Mouse (Mus musculus): Measurements from ENCODE around the gene Rassf10. TPM values are rescaled to one million over a fixed set of nuclear protein-coding genes. Genes with fewer than 3 reads are reported as not detected.

Rassf10 gene
- polyA plus RNA-seq (2015; fragmentation: Nextera tagmentation; extraction: Ambion mirVana): 0.99 and 1.1 TPM in 2 replicates

DNA sequence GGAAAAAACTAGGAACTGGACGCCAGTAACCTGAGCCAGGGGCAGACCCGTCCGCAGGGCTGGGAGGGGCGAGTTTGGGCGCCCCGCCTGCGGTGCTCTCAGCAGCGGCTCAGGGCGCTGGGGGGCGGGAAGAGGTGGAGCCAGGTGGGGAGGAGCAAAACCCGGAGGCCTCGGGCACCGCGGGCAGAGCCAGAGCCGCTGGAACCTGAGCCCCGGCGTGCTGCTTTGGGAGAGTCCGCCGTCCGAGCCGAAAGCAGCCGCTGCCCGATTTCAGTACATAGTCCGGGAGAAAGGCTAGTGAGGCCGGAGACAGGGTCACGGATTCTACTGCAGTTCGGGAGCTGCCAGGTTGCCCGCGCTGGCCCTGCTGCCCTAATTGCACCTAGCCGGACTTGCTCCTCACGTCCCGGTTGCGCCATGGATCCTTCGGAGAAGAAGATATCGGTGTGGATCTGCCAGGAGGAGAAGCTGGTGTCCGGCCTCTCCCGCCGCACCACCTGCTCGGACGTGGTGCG lies at the start of gene Rassf10:
Gene Rassf10 (plus strand): TSS at position 186 of the 515 bp plus-strand sequence.
- no peaks in the 10 kb centered on the region for H3K36me3 ChIP-seq (ENCODE audit: control insufficient read depth, insufficient read depth, low read length)
- peaks cover 26% of the 10 kb centered on the region for H3K27me3 ChIP-seq (replicated peaks; ENCODE audit: control insufficient read depth, insufficient read depth, low read length)
- peak within 1 kb of the TSS; percentile 84 for H3K4me2 ChIP-seq (ENCODE audit: low read depth, low read length)
- no peaks in the 10 kb centered on the region for H3K9me3 ChIP-seq (ENCODE audit: control insufficient read depth, low read length)
- peak within 1 kb of the TSS; percentile 66 for H3K9ac ChIP-seq (ENCODE audit: low read depth, low read length)
- H3K4me1 ChIP-seq (ENCODE audit: control insufficient read depth, insufficient read depth, low read length): peaks cover 26% of the 10 kb centered on the region
- no peak within 1 kb of the TSS for H3K27ac ChIP-seq (ENCODE audit: low read length)
- peak within 1 kb of the TSS; percentile 61 for H3K4me3 ChIP-seq (ENCODE audit: low read length)
- peak; percentile 97 for ATAC-seq
- WGBS: under 1% methylated on average over 41 of the region's 41 CpGs

DNA sequence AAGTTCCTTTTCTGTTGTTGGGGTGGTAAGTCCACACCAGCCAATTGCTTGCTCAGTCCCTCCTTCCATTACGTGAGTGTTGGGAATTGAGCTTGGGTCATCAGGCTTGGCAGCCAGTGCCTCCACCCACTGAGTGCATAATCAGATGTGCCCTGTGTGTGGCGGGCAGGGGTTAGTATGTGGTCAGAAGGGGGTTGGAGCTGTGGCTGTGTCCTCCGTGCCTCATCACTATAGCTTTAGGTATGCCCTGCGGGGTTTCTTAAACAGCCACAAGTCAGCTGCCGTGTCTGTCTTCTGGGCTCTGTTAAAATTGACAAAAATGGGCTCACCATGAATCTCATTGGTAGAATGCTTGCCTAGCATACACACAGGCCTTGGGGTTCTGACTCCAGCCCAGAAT lies 46.9 kb upstream of the Rassf10 start:
- no peaks in the 10 kb centered on the region for H3K9me3 ChIP-seq (ENCODE audit: control insufficient read depth, low read length)
- no peaks in the 10 kb centered on the region for H3K27me3 ChIP-seq (replicated peaks; ENCODE audit: control insufficient read depth, insufficient read depth, low read length)
- H3K4me3 ChIP-seq (ENCODE audit: low read length): no peak overlapping the region
- H3K4me2 ChIP-seq (ENCODE audit: low read depth, low read length): no peak overlapping the region
- H3K9ac ChIP-seq (ENCODE audit: low read depth, low read length): no peak overlapping the region
- no peaks in the 10 kb centered on the region for H3K4me1 ChIP-seq (ENCODE audit: control insufficient read depth, insufficient read depth, low read length)
- ATAC-seq: no peak
- peaks cover 2% of the 10 kb centered on the region; the same call in 1 of the 2 replicates for H3K36me3 ChIP-seq (ENCODE audit: control insufficient read depth, insufficient read depth, low read length)
- WGBS: 83% methylated on average over 5 of the region's 5 CpGs
- no peak overlapping the region for H3K27ac ChIP-seq (ENCODE audit: low read length)

DNA sequence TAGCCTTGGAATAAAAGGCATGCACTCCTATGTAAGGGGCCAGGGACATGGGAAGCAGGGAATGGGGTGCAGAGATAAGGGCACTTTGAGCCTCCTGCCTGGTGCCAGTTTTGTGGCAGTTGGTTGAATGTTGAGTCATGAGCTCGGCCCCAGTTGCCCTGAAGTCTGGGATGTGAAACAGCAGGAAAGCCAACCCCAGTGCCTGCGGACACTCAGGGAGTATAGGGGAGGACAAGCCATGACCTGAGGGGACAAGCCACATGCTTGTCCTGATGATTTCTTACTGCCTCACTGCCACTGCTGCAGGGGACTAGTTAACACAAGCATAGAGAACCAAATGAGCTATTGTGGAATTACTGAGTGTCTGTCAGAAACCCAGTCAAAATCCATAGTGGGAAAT lies 46.3 kb upstream of the Rassf10 start:
- Histone ChIP-seq H3K4me2 (ENCODE audit: low read depth, low read length) (no peak overlapping the region), H3K9me3 (ENCODE audit: control insufficient read depth, low read length) (no peaks in the 10 kb centered on the region), H3K27ac (ENCODE audit: low read length) (no peak overlapping the region), H3K9ac (ENCODE audit: low read depth, low read length) (no peak overlapping the region), H3K4me3 (ENCODE audit: low read length) (no peak overlapping the region), H3K36me3 (ENCODE audit: control insufficient read depth, insufficient read depth, low read length) (peaks cover 2% of the 10 kb centered on the region; the same call in 1 of the 2 replicates), H3K4me1 (ENCODE audit: control insufficient read depth, insufficient read depth, low read length) (no peaks in the 10 kb centered on the region), H3K27me3 (replicated peaks; ENCODE audit: control insufficient read depth, insufficient read depth, low read length) (no peaks in the 10 kb centered on the region)
- ATAC-seq: no peak
- WGBS: 90% methylated on average over 2 of the region's 2 CpGs

DNA sequence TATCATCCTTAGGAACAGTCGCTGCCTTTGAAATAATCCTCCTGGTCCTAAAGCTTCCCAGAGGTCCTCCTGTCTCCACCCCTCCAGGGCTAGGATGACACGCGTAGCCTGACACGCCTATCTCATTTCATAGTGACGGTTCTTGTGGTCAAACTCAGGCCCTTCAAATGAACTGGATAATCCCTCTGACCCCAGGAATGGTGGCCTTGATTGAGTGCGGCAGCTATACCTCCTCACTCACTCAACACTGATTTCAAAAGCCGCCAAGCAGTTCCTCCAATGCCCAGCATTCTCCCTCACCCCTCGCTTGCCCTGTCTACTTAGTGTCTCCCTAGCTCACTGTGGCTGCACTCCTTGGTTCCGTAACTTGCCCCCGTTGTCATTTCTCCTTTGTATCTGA lies 44.6 kb upstream of the Rassf10 start:
- no peak overlapping the region for H3K4me3 ChIP-seq (ENCODE audit: low read length)
- H3K27ac ChIP-seq (ENCODE audit: low read length): no peak overlapping the region
- ATAC-seq: no peak
- H3K4me1 ChIP-seq (ENCODE audit: control insufficient read depth, insufficient read depth, low read length): no peaks in the 10 kb centered on the region
- 86% methylated on average over 10 of the region's 10 CpGs for WGBS
- H3K36me3 ChIP-seq (ENCODE audit: control insufficient read depth, insufficient read depth, low read length): peaks cover 2% of the 10 kb centered on the region; the same call in 1 of the 2 replicates
- no peaks in the 10 kb centered on the region for H3K9me3 ChIP-seq (ENCODE audit: control insufficient read depth, low read length)
- H3K27me3 ChIP-seq (replicated peaks; ENCODE audit: control insufficient read depth, insufficient read depth, low read length): no peaks in the 10 kb centered on the region
- H3K9ac ChIP-seq (ENCODE audit: low read depth, low read length): no peak overlapping the region
- H3K4me2 ChIP-seq (ENCODE audit: low read depth, low read length): no peak overlapping the region

DNA sequence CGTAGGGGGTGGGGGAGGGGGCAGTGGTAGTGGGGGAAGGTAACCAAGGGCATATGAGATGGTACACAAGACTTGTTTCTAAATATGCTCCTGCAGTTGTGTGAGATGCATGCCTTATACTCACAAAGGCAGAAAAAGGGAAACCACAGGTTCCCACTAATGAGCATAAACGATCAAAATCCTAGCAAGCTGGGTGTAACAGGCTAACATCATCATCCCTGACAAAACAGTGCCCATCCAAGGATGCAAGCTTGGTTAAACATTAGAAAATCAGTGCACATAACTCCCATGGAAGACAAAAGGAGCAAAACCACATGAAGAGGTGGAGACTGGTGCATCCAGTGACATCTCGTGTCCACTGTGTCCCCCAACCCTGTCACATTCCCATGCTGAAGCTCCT lies 40.8 kb upstream of the Rassf10 start:
- ATAC-seq: no peak
- no peak overlapping the region for H3K9ac ChIP-seq (ENCODE audit: low read depth, low read length)
- no peak overlapping the region for H3K4me3 ChIP-seq (ENCODE audit: low read length)
- no peaks in the 10 kb centered on the region for H3K4me1 ChIP-seq (ENCODE audit: control insufficient read depth, insufficient read depth, low read length)
- H3K27ac ChIP-seq (ENCODE audit: low read length): no peak overlapping the region
- no peaks in the 10 kb centered on the region for H3K36me3 ChIP-seq (ENCODE audit: control insufficient read depth, insufficient read depth, low read length)
- H3K27me3 ChIP-seq (replicated peaks; ENCODE audit: control insufficient read depth, insufficient read depth, low read length): no peaks in the 10 kb centered on the region
- 85% methylated on average over 3 of the region's 3 CpGs for WGBS
- no peak overlapping the region for H3K4me2 ChIP-seq (ENCODE audit: low read depth, low read length)
- no peaks in the 10 kb centered on the region for H3K9me3 ChIP-seq (ENCODE audit: control insufficient read depth, low read length)

DNA sequence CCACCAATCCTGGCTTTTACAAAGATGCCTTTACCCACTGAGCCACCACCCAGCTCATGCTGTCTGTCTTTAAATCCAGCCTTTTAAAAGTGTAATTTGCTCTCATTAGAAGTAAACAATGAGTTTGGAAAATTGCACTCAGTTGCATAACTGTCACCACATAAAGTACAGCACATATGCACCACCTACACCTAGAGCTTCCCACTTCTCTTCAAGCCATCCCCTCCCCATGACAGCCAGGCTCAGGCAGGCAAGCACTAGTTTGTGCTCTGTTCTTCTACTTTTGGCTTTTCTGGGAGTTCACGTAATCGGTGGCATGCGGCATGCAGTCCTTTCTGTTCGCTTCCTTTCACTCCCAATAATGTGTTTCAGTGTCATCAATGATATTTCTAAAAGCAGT lies 38.2 kb upstream of the Rassf10 start:
- Histone ChIP-seq H3K9me3 (ENCODE audit: control insufficient read depth, low read length) (no peaks in the 10 kb centered on the region), H3K27ac (ENCODE audit: low read length) (no peak overlapping the region), H3K27me3 (replicated peaks; ENCODE audit: control insufficient read depth, insufficient read depth, low read length) (no peaks in the 10 kb centered on the region), H3K36me3 (ENCODE audit: control insufficient read depth, insufficient read depth, low read length) (no peaks in the 10 kb centered on the region), H3K4me1 (ENCODE audit: control insufficient read depth, insufficient read depth, low read length) (no peaks in the 10 kb centered on the region), H3K4me3 (ENCODE audit: low read length) (no peak overlapping the region), H3K9ac (ENCODE audit: low read depth, low read length) (no peak overlapping the region), H3K4me2 (ENCODE audit: low read depth, low read length) (no peak overlapping the region)
- 92% methylated on average over 4 of the region's 4 CpGs for WGBS
- ATAC-seq: no peak

DNA sequence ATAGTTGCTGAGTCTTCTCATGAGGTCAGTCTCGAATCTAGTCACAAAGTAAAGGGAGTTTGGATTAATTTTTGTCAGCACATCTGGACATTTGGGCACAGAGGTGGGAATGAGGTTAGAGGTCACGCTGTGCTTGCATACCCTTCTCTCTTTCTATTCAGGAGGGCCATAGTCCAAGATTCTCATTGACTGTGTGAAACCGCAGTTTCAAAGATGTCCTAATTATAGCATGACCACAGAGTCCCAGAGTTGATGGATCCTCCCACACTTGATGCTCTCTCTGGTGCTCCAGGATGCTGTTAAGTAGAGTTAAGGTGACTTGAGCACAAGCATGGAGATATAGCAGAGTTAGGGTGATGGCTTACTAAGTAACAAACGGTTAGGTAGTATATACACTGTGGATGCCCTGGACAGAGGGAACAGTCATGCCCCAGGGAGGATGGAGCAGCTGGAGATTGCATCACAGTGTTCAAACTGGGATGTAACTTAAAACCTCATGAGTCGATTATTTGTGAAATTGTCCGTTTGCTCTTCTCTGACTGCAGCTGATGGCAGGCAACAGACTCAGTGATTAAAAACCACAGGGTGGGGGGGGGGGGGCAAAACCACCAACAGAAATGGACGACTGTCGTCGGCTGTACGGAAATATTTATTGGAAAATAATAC lies 36.0 kb upstream of the Rassf10 start:
- Histone ChIP-seq H3K27me3 (replicated peaks; ENCODE audit: control insufficient read depth, insufficient read depth, low read length) (no peaks in the 10 kb centered on the region), H3K27ac (ENCODE audit: low read length) (no peak overlapping the region), H3K36me3 (ENCODE audit: control insufficient read depth, insufficient read depth, low read length) (no peaks in the 10 kb centered on the region), H3K4me1 (ENCODE audit: control insufficient read depth, insufficient read depth, low read length) (no peaks in the 10 kb centered on the region), H3K9me3 (ENCODE audit: control insufficient read depth, low read length) (no peaks in the 10 kb centered on the region), H3K4me3 (ENCODE audit: low read length) (no peak overlapping the region), H3K4me2 (ENCODE audit: low read depth, low read length) (no peak overlapping the region), H3K9ac (ENCODE audit: low read depth, low read length) (no peak overlapping the region)
- WGBS: 60% methylated on average over 10 of the region's 10 CpGs
- ATAC-seq: no peak

DNA sequence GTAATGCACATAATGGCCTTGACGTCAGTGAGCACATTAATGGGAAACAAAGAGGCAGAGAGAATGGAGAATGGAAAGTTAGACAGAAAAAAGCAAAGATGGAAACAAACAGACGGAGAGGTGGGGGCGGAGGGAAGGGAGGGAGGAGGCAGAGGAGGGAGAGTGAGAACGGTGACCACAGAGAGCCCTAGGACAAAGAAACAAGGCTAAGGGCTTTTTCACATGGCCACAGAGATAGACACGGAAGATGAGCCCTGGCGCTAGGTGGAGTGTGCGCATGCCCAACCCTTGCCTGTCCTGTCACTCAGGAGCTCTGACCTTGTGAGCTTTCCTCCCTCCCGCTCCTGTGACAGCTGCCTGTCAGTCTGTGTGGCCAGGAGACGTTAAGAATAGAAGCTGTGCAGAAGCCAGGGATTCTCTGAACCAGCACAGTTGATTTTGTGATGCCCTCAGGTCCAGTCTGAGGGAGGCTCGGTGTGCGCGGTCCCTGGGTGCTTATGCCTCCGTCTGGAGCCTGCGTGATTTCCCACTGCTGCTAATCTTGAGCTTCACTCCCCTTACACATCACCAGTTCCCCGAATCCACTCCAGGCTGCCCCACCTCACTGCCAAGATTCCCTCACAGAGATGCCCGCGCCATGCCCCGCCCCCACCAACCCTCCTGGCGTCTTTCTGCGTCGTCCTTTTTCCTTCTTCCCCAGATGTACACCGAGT lies 35.3 kb upstream of the Rassf10 start:
- peak; percentile 28; the same call in 1 of the 2 replicates for ATAC-seq
- 55% methylated on average over 22 of the region's 22 CpGs for WGBS
- Histone ChIP-seq H3K27me3 (replicated peaks; ENCODE audit: control insufficient read depth, insufficient read depth, low read length) (no peaks in the 10 kb centered on the region), H3K36me3 (ENCODE audit: control insufficient read depth, insufficient read depth, low read length) (no peaks in the 10 kb centered on the region), H3K4me1 (ENCODE audit: control insufficient read depth, insufficient read depth, low read length) (no peaks in the 10 kb centered on the region), H3K27ac (ENCODE audit: low read length) (no peak overlapping the region), H3K9me3 (ENCODE audit: control insufficient read depth, low read length) (no peaks in the 10 kb centered on the region), H3K4me2 (ENCODE audit: low read depth, low read length) (no peak overlapping the region), H3K4me3 (ENCODE audit: low read length) (no peak overlapping the region), H3K9ac (ENCODE audit: low read depth, low read length) (no peak overlapping the region)

DNA sequence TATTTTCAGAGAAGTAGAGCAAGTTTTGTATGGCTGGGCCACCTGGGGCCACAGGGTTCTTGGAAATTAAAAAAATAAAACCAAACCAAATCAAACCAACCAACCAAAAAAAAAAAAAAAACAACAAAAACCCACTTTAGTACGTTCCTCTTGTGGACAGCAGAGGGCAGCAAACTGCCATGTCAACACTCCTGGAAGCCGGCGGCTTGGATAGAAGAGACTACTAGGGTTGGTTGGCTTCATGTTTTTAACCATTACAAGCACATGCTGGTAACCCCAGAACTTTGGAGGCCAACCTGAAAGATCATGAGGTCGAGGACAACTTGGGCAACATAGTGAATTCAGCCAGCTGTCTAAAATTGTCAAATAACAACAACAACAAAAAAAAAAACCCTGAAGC lies 33.9 kb upstream of the Rassf10 start:
- Histone ChIP-seq H3K4me3 (ENCODE audit: low read length) (no peak overlapping the region), H3K27ac (ENCODE audit: low read length) (no peak overlapping the region), H3K4me2 (ENCODE audit: low read depth, low read length) (no peak overlapping the region), H3K36me3 (ENCODE audit: control insufficient read depth, insufficient read depth, low read length) (no peaks in the 10 kb centered on the region), H3K9ac (ENCODE audit: low read depth, low read length) (no peak overlapping the region), H3K9me3 (ENCODE audit: control insufficient read depth, low read length) (no peaks in the 10 kb centered on the region), H3K4me1 (ENCODE audit: control insufficient read depth, insufficient read depth, low read length) (no peaks in the 10 kb centered on the region), H3K27me3 (replicated peaks; ENCODE audit: control insufficient read depth, insufficient read depth, low read length) (no peaks in the 10 kb centered on the region)
- ATAC-seq: no peak
- WGBS: 2% methylated on average over 4 of the region's 4 CpGs

Measured in intestine, embryonic 16.5 days (tissue).